Mouse (Mus musculus) T-helper 17 cell (primary cell): ENCODE results near the gene Ttc24.

Experiments used
- in situ Hi-C, 2 experiments: fragments of 300-600 bp; cut with MboI, MseI; formaldehyde crosslinking; loops; 1 replicate in 1 of 2; 2 replicates in 1 of 2; pipeline ENCODE4 v1.15.1; 2025; ENCODE audit warnings: high pct_unique_total_duplicates in 2 of 2

Gene Ttc24

DNA sequence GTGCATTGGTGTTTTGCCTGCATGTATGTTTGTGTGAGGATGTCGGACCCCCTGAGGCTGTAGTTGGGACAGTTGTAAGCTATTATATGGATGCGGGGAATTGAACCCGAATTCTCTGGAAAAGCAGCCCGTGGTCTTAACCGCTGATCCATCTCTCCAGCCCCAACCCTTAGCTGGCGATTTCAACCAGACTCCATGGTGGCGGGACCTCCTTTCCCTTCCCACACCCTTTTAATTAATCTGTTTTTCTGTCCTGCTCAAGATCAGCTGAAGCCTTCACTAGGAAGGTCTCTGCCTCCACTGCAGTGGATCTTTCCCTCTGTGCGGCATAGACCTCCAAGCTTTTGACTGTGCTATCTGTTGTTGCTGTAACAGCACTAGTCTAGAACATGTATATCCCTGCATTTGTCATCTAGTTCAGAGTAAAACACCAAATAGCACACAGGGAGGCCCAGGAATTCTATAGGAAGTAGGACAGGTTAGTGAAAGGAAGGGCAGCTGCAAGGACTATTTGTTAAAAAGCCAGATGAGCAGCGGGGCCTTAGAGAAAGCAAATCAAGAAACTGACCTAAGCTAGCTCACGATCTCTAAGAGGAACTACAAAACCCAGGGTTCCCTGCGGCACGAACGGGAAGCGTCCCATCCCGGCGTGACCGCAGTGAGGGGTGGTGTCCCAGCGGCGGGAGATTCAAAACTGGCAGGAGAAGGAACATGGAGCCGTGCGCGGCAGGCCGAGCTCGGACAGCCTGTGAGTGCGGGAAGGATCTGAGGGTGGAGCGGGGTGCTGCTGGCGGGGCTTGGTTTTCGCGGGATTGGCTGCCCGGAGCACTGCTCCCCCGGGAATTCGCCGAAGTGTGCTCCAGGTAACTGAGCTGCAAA lies 3.5 kb upstream of the Ttc24 start, which contains the start of gene Iqgap3:
TSS of gene Iqgap3 (plus strand) at position 627 of the 879 bp plus-strand sequence.
- in situ Hi-C loops = loop anchor here in 1 of 2 experiments (10.0 kb wide), 1 partner anchor 163 kb away; no protein-coding TSS in a partner anchor

DNA sequence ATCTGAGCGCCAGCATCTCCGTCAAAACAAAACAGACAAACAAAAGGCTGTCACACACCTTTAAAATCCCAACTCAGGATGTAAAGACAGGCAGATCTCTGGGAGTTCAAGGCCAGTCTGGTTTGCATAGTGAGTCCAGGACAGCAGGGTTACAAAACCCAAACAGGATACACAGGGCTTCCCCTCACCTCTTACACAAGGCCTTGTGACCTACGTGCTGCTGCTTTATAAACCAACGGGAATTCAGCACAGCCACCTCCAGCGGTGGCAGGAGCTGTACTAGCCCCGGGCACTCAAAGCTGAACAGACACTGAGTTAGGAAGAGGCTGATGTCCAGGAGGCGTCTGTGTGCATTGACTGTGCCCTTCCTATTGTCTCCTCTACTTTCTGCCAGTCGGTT lies 663 bp downstream of the Ttc24 start:
- in situ Hi-C loops = no loop called here

DNA sequence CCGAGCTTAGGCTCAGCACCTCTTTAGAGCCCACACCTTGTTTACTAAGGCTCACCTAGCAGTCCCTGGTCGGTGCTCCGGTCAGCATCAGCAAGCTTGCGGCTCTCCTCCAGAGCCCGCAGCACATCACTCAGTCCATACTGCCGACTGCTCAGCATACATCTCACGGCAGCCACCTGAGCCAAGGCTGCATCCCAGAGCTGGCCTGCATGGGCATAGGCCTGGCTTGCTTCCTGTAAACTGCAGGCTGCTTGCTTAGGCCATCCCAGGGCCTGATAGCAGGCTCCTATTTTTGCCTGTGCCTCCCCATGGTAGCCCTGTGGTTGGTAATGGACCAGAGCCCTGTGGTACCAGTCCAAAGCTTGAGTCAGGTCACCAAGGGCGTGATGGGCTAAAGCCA lies 3.3 kb downstream of the Ttc24 start:
- in situ Hi-C loops = loop anchor here (5.0 kb wide), 2 partner anchors 67 to 72 kb away; partner anchors contain the start of gene Bcan (in 1 of the 2)

DNA sequence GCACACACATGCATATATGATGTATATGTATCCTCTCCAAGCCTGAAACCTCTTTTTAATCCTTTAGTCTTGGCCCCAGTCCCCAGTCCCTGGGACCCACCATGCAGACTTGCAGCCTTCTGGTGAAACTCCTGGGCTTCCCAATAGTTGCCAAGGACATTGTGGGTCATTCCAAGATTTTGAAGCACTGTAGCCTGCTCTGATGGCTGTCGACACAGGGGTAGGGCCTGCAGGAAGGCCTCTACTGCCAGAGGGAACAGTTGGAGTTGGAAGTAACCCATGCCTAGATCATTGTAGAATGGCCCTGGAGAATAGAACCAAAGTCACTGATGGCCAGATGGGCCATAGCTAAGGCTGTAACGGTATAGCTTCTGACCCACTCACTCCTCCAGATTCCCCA lies 3.8 kb downstream of the Ttc24 start:
- in situ Hi-C loops = loop anchor here (5.0 kb wide), 2 partner anchors 67 to 72 kb away; partner anchors contain the start of gene Bcan (in 1 of the 2)

DNA sequence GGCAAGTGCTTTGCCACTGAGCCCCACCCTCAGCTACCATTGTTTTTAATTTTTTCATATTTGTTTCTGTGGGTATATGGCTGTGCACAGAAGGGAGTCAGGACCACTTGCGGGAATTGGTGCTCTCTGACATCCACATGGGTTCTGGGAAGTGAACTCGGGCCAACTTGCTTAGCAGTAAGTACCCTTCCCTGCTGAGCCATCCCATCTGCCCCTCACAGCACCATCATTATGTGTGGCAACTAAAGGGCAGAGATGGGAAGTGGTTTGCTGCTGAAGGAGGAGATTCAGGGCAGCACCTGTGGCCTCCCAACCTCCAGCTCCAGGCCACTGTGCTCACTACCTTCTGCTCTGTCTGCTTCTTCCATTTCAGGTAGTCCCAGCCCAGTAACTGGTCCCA lies 4.5 kb downstream of the Ttc24 start:
- in situ Hi-C loops = loop anchor here (5.0 kb wide), 2 partner anchors 66 to 71 kb away; partner anchors contain the start of gene Bcan (in 1 of the 2)

DNA sequence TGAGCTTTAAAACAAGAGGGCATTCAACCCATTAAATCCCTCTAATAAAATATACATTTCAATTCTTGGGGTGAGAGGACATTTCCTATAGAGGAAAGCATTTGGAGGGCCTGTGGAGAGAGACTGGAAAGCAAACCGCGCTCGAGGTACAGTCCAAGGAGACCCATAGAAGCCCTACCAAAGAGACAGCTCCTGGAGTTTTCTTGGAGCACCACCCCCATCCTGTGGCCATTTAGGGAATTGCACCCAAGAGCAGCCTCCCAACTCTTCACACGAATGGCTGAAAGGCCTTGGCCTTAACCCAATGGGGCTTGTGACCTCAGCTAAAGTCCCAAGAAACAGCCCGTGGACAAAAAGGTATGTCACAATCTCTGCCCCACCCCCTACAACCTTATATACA lies 6.3 kb downstream of the Ttc24 start:
- in situ Hi-C loops = loop anchor here (5.0 kb wide), 2 partner anchors 64 to 69 kb away; partner anchors contain the start of gene Bcan (in 1 of the 2)

DNA sequence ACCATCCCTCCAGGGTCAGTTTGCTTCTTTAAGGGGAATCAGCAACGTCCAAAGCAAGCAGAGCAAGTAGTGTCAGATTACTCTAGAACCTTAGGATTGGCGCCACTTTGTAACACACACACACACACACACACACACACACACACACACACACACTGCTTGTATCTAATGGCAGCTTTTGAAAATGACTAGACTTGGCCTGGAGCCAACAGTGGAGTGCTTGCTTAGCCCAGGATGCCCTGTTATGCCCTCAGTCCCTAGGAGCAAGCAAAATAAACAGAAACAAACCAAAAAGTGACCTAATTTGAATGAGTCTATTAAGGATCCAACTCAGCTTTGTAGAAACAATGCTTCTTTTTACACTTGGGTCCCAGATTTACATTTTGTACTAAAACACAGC lies 9.7 kb downstream of the Ttc24 start:
- in situ Hi-C loops = no loop called here

DNA sequence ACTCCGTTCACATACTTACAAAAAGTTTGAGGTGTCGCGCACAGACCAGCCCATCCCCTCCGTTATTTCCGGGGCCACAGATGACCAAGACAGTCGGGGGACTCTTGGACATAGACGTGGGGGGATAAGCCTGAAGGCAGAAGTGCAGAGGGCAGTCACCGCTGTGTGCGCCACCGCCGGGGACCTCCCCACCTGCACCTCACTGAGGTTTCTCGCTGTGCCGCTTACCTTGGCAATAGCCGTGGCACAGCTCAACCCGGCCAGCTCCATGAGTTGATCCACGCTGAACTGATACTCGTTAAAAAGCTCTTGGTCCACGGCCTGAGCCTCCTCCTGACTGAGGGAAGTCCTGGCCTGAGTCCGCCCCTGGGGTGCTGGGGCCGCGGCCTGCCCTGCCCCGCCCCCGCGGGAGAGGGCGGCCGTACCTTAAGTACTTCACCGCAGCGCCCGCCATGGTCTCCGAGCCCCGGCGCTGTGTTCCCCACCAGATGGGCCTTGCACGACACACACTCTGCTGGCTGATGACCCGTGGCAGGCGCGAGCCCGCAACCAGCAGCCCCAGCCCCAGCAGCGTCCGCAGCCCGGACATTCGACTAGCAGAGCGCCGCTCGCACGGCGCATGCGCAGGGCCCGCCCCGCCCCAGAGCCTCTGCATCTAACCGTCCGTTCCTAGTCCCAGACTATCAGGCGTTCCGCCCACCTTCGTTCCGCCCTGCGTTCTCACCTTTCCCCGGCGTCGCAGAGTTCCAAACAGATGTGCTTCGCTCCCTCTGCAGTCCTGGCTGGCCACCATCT lies 20.0 kb downstream of the Ttc24 start, which contains the start of gene Naxe:
TSS of gene Naxe (minus strand) at position 594 of the 795 bp plus-strand sequence.
- in situ Hi-C loops = loop anchor here in 1 of 2 experiments (5.0 kb wide), 1 partner anchor 36 kb away; no protein-coding TSS in a partner anchor

DNA sequence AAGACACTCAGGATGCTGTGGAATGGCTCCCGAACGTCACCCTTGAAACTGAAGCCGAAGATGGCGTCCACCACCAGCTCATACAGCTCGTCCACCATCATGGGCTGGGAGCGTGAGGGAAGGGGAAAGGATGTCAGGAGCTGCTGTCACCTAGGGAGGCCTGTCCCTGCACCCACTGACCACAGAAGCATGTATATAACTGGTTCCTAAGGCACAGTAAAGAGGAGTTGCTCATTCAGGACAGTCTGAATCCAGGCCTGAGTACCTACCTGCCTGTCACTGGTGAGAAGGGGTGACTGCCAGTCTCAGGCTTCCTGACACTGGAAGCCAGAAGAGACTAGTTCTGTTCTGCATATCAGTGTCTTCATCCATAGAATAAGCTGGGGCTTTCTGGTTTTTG lies 21.1 kb downstream of the Ttc24 start:
- in situ Hi-C loops = loop anchor here in 1 of 2 experiments (5.0 kb wide), 1 partner anchor 35 kb away; no protein-coding TSS in a partner anchor

DNA sequence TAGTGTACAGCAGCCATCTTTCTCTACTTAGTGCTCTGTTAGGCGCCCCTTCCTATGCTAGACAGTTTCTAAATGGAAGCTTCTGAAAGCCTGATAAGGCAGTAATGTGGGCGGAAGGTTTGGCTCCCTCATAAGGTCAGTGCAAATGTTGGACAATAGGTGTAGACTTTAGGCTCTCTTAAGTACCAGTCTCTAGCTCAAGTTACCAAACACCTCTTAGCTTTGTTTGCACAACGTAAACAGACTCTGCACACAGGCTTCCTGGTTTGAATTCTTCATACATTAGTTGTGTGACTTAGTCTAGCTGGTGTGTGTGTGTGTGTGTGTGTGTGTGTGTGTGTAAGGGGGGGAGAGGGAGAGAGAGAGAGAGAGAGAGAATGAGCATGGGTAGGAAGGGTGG lies 28.6 kb downstream of the Ttc24 start:
- in situ Hi-C loops = no loop called here

DNA sequence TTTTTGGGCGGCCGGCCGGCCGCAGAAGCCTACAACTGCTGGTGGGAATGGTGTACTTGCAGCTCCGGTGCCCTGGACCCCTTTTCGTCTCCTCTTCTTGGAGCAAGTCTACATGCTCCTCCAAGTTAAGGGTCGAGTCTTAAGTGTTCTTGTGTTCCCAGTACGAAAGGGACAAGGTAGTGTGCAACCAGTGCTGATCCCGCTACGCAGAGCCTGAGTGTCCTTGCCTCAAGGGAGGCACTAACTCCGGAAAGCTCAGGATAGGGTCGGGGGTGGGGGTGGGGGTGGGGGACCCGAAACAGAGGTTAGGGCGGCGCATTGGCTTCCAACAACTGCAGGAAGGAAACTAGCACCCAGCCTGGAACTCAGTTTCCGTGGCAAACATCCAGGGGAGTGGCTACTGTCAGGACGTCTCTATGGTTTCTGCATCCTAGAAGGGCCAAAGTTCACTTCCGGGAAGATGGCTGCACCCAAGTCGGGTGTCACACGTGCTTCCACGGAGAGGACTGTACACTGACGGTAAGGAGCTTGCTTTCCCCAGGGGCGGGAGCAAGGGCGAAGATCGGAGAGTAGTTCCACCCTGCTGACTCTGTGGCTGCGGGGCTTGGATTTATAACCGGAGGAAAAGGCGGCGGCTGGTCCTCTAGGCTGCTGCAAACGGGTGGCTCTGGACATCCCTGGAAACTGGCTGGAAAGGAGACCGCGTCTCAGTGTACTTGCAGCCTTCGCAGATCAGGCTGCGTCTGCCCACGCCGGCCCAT lies 35.3 kb downstream of the Ttc24 start, which contains the start of gene Gpatch4:
TSS of gene Gpatch4 (plus strand) at position 448 of the 761 bp plus-strand sequence.
- in situ Hi-C loops = no loop called here

DNA sequence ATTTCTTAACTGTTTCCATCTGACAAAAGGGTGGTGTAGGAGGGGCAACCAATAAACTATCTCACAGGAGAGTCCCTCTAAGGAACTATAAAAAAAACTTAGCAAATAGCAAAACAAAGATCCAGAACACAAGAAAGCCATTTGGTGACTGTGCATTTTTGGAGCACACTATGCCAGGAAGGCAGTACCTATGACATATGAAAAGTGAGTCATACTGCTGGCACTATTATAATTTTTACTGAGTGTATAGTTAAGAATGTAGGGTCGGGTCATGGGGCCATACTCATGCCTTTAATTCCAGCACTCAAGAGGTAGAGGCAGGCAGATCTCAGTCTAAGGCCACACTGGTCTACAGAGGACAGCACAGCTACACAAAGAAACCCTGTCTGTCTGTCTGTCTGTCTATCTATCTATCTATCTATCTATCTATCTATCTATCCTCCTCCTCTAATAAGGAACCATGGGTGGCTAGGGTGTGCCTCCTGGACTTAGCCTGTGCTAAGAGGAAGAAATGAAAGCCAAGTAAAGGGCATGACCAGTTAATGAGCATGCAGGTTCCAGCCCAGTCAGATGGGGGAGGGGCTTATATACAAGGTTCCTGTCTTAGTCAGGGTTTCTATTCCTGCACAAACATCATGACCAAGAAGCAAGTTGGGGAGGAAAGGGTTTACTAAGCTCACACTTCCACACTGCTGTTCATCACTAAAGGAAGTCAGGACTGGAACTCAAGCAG lies 42.4 kb downstream of the Ttc24 start:
- in situ Hi-C loops = no loop called here

DNA sequence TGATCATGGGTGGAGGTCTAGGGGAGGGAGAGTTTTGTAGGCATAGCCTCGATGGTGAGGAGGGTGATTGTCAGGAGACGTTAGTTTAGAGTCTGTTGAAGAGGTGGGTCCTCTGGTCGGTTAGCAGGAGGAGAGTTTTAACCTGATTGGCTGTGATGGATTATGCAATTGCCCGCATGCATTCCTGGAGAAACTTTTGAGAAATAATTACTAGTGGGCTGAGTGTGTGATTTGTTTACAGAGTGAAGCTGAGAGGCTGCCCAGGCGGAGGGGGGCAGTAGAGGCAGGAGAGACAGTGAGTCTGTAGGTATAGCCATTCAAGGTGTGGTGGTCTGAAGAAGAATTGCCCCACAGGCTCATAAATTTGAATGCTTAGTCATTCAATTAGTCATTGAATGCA lies 44.6 kb downstream of the Ttc24 start:
- in situ Hi-C loops = no loop called here

DNA sequence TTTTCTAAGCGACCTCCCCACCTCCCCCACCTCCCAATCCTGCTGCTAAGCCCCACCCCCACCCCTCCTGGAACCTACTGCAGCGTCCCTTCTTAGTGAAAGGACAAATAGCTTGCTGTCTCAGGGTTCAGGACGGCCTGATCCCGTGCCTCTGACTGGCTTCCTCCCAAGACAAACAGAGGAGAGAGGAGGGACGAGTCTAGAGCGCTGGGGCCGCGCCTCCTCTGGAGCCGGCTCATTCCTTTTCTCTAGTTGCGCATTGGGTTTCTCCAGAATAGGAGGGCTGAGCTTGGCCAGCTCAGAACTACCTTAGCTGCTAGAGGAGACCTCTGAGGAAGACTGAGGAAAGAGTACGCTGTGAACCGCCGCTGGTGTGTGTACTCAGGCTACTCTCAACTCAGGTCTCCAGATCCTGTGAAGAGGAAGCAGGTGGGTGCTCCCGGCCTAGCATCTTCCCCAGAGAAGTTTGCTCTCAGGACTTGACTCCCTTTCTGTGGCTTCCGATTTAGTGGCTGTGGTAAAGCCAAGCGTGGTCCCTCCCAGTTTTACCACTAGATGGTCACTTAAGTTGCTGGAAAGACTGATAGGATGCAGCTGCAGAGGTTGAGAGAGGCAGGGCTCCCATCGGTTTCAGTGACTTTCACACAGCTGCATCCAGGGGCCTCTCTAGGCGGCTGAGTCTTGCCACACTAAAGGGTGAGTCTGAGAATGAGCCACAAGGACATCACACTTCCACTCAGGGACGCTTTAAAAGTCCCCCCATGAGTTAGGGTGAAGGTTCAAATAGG lies 47.3 kb downstream of the Ttc24 start:
- in situ Hi-C loops = no loop called here

DNA sequence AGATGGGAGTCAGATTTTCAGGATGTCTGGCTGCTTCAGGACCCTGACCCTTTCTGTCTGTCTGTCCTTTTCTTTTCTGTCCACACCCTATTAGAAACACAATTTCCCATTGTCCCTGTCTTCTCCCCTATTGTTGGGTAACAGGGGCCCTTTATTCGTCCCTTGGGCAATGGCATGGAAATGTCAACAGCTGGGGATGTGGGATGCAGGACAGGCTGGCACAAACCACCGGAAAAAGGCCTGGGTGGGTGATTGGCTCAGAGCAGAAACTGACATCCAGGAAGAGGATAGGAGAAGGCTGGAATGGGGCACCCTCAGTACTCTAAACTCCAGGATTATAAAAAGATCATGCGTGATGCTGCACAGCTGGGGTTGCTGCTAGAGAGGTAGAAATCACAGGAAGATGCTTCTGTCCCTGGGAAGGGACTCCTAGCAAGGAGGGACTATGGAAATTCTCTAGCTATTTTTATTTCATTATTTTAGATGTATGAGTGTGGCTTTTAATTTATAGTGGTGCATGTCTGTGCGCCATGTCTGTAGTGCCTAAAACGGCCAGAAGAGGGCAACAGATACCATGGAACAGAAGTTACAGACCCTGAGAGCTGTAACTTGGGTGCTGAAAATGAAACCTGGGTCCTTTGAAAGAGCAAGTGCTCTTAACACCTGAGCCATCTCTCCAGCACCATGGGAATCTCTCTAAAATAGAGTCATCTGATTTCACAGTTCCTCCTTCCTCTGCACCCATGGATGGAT lies 50.5 kb downstream of the Ttc24 start, which contains the start of gene Hapln2:
TSS of gene Hapln2 (minus strand) at position 150 of the 753 bp plus-strand sequence.
- in situ Hi-C loops = no loop called here

DNA sequence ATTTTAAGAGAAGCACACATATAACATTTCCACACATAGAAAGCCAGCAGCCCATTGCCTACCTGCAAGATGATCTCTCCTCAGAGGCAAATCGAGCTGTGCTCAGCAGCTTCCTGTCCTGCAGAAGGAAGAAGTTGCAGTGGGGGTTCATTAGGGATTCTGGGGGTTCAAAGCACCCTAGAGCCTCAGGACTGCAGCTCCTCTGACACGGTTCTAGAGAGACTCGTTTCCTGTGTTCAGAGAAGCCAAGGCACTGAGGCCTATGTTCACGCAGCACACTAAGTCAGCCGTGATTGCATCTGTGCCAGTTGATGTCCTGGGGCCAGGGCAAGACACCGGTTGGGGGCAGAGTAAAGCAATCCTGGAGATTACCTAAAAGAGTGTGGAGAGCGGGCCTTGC lies 51.3 kb downstream of the Ttc24 start:
- in situ Hi-C loops = no loop called here

DNA sequence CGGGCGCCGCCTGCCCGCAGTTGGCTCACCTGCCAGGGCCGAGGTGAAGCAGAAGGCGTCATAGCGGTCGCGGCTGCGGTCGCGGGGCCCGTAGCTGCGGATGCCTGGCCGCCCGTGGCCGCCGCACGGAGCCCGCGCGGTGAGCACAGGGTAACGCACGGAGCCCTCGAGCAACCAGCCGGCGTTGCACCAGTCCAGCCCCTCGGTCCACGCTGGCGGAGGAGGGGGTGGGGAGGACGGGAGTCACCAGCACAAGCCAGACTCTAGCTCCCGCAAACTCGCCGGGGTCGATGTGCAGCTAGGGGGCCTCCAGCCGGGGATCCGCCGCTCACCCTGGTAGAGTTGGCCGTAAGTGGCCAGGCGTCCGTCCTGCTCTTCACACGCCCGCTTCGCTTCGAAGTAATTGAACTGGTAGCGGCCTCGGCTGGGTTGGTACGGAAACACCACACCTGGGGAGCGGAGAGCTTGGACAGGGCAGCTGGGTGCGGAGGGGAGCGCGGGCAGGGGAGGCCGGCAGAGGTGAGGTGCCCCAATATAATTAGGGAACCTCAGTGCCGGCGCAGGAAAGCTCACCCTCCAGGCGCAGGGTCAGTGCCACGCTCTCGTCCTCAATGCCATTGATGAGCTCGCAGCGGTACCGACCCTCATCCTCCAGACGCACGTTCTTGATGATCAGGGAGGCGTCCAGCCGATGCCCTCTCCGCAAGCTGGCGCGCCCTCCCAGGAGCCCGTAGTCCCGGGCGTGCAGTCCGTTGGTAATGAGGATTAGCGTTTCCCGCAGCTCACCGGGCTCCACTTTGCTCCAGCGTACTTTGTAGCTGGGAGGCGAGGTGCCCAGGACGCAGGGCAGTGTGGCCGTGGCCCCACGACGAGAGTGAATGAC lies 54.7 kb downstream of the Ttc24 start:
- in situ Hi-C loops = loop anchor here in 1 of 2 experiments (5.0 kb wide), 1 partner anchor 34 kb away; the partner anchor contains the start of gene Naxe
